Mouse (Mus musculus) frontal cortex, adult 2 months (tissue): Measurements from ENCODE around the gene Midn. TPM values are rescaled to one million over a fixed set of nuclear protein-coding genes. Genes with fewer than 3 reads are reported as not detected.

Experiments
- DNase-seq, 2 experiments: peaks; one replicate each; pipeline ENCODE4 v3.0.0; 2022; ENCODE audit warnings: low spot score in 1 of 2; ENCODE audit errors: extremely low spot score in 1 of 2
- polyA plus RNA-seq: library from polyadenylated mRNA; depleted of rRNA; stranded (reverse); fragments of >200 nt; gene quantifications from 2 replicates; pipeline ENCODE4 v1.2.3, GENCODE M21; 2012

The Midn gene
- polyA plus RNA-seq, 1 experiment = 36.5 TPM

- peak; percentile 95 to 98 for DNase-seq
These were observed 6.1 kb upstream of the Midn start for GRCm38 (mm10) chr10:80141786-80142529.

DNA sequence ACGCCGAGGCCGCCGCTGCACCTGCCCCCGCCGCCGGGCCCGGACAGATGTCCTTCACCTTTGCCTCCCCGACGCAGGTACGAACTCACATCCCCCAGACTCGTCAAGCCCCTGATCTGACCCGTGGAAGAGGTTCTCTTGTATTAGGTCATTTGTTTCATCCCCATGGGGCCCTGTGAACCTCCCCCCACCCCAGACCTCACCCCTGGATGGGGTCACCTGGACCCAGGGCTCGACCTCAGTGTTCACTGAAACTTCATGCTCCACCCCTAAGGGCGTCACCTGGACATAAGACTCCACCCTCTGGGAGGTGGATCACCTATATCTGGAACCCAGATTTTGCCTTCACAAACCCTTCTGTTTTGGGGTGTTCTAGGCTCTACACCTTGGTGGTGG lies 5.5 kb upstream of the Midn start:
- DNase-seq = no peak

GRCm38 (mm10) chr10:80143664-80144063 lies 4.4 kb upstream of the Midn start:
- no peak for DNase-seq

GRCm38 (mm10) chr10:80144159-80144558 lies 3.9 kb upstream of the Midn start:
- no peak for DNase-seq

- DNase-seq = peak in 1 of 2 experiments; percentile 82
These were observed 2.9 kb upstream of the Midn start for GRCm38 (mm10) chr10:80144864-80145838.

- DNase-seq = peak in 1 of 2 experiments; percentile 50
These were observed 2.2 kb upstream of the Midn start for GRCm38 (mm10) chr10:80145896-80146295.

DNA sequence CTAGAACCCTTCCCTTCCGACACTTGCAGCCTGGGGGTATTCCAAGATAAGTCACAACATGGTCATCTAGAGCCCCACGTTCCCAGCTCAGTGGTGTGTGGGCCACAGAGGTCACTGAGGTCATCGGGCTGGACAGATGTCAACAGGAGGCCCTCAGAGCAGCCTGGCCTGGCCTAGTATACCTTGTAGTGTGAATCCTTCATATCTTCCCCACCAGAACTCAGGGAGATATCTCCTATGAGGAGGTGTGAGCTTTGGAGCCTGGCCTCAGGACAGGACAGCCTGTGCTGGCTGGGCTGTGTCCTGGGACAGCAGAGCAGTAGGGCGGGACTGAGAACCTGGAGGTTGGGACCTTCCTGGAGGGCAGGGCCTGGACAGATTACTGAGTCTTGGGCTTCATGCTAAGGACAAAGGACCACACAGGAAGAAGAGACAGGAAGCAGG lies 1.5 kb upstream of the Midn start:
- DNase-seq = no peak

DNA sequence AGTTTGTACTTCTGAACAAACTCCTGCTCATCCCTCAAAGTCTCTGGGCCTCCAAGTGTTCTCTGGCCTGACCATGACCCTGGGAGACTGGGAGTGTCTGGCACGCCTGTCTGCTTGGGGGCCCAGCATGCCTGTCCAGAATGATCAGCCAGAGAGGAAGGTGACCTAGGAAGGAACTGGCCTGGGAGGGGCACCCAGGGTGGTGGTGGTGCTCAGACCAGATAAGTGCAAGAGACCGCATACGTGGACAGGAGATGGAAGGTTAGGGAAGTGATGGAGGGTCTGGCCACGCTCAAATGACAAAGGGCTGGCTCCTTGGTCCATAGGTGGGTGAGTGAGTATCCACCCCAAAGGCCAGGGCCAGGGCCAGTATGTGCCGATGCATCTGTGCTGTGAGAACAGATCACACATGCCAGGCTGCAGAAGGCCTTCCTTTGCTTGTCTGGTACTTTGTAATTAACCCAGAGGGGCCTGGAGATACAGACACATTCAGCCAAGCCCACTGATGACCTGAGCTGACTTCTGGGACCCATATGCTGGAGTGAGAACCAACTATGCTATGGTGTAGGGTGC lies 840 bp upstream of the Midn start:
- DNase-seq = peak in 1 of 2 experiments; percentile 12

DNA sequence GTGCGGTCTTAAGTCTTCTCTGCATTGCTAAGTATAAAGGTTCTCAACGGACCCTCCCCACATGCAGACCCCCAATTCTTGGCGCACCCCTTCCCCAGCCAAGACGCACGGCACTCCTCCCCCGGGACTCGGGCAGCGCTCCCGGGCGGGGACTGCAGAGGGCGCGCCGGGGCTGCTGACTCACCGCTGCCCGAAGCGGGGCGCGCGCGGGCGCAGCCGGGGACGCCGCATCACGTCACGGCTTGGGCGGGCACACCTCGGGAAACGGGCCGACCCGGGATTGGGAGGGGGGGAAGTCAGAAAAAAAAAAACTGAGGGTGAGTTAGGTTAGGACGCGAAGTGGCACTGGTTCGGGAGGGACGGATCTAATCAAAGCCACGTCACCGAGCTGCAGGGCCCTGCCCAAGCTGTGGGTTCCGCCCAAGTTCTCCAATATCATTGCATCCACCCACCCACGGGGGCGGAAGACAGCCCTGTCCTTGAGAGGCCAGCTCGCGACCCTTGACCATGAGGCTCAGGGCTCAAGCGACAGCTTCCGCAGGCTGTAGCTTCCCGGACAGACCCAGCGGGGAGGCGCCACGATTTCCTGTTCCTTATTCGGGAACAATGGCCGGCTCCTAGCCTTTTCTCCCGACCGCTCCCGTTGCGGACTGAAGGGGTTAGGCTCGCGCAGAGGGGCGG lies 678 bp downstream of the Midn start:
- peak; percentile 83 to 95 for DNase-seq

GRCm38 (mm10) chr10:80149291-80150225 lies 1.5 kb downstream of the Midn start:
- peak; percentile 97 to 98 for DNase-seq

GRCm38 (mm10) chr10:80150226-80151210 lies 2.4 kb downstream of the Midn start:
- no peak for DNase-seq

DNA sequence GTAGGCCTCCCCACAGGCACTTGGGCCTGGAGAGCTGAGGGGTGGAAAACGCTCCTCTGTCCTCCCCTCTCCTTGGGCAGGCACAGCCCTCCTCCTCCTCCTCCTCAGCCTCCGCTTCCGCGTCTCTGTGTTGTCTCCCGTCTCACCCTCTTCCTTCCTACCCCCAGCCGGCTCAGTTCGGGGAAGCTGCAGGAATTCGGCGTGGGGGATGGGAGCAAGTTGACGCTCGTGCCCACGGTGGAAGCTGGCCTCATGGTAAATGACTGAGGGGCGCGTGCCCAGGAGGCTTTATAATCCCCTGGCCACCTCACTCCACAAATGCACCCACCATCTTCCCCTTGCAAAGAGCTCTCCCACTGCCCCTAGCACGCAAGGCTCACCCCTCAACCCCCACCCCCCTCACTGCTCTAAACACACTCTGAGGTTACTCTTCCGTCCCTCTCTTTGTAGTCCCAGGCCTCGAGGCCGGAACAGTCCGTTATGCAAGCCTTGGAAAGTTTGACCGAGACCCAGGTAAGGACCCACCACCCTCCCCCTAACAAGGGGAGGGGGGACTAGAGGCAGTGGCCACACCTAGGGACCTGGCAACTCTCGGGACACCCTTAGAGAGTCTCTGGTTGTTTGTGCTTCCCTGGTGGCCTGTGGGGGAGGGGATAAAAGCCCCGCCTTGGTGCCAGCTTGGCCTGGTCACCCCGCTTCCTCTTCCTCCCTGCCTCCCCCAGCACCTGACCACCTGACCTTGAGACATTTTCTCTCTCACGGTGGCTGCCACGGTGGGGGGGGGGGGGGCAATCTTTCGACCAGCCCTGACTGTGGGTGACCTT lies 3.4 kb downstream of the Midn start:
- peak in 1 of 2 experiments; percentile 70 for DNase-seq

GRCm38 (mm10) chr10:80152071-80152872 lies 4.2 kb downstream of the Midn start:
- DNase-seq = no peak

DNA sequence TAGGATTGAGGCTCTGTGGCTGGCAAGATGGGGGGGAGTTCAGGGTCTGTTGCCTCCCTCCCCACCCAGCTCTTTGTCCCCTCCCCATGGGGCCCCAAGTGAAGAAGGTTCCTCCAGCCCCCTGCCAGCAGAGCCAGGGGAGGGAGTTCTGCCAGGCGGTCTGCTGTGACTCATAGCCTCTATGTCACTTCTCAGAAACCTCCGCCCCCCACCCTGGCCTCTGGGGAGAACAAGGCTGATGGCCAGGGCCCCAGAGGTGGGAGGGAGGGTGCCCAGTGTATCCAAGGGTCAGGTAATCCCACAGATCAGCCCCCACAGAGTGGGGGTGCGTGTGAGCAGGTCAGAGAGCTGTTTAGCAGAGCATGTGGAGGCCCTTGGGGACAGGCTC lies 4.8 kb downstream of the Midn start:
- DNase-seq = no peak

- DNase-seq = no peak
These were observed 5.6 kb downstream of the Midn start for GRCm38 (mm10) chr10:80153713-80154112.

- no peak for DNase-seq
These were observed 6.3 kb downstream of the Midn start for GRCm38 (mm10) chr10:80154384-80154783.

DNA sequence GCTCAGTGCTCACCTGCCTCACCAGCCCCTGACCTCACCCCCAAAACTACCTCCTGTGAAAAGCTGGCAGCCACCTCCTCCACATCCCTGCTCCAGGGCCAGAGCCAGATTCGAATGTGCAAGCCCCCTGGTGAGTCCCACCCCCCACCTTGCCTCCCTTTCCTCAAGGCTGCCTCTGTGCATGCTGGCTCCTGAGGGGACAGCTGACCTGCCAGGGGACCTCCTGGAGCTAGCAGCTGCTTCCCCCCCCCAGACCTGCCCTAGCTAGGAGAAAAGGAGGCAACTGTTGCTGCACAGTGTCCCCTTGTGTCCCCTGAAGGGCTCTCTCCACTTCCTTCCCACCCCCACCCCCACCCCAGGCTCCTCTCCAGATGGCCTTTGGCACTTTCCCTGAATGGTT lies 7.2 kb downstream of the Midn start:
- DNase-seq = no peak
